Mouse (Mus musculus): ENCODE data around the gene Heg1.

The Heg1 gene

GRCm38 (mm10) chr16:33741795-33742194 is 57.6 kb downstream of the Heg1 start:
- DNase-seq (ENCODE audit: extremely low read depth, low read depth) = no peak

- DNase-seq (ENCODE audit: extremely low read depth, low read depth) = no peak
These were observed 58.1 kb downstream of the Heg1 start for GRCm38 (mm10) chr16:33742233-33742632.

GRCm38 (mm10) chr16:33744622-33745419 is 60.7 kb downstream of the Heg1 start:
- DNase-seq (ENCODE audit: extremely low read depth, low read depth) = no peak

DNA sequence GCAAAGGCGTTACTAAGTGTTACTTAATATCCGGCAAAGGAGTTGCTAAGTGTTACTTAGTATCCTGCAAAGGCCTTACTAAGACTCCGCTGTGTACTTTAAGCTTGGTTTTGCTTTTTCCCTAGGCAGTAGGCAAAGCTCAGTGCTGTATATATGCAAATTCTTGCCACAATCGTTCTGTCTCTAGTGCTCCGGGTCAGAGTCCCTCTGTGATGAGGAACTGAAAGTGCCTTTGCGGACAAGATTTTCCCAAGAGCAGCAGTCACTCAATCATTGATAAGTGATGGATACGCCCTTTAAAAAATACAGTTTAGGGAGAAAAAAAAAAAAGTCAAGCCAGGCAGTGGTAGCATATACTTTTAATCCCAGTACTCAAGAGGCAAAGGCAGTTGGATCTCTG is 61.3 kb downstream of the Heg1 start:
- no peak for DNase-seq (ENCODE audit: extremely low read depth, low read depth)

DNA sequence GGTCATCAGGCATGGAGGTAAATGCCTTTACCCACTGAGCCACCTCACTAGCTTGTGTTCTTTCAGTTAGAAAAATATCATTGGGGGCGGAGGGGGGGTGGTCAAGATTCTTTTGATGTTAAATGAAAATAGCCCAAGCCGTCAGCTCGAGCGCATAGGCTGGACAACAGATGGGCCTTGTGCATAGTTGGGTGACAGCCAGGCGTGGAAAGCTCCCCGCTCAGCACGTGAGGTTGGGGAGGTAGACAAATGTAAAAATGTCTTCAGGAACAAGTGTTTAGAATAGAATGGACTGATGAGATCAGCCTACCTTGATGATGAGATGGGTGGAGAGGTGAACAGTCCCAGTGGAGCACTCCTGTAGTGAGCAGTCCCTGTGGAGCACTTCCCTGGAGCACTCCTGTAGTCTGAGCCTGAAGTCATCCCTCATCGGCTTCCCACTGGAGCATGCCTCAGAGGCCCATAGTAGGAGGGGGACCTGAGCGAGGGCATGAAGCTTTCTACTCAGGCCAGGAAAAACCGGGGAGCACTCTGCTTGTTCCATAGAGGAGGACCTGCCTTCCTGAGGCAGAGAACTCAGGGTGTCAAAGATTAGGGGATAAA is 62.0 kb downstream of the Heg1 start:
- no peak for DNase-seq (ENCODE audit: extremely low read depth, low read depth)

- DNase-seq (ENCODE audit: extremely low read depth, low read depth) = no peak
These were observed 63.3 kb downstream of the Heg1 start for GRCm38 (mm10) chr16:33747346-33747954.

DNA sequence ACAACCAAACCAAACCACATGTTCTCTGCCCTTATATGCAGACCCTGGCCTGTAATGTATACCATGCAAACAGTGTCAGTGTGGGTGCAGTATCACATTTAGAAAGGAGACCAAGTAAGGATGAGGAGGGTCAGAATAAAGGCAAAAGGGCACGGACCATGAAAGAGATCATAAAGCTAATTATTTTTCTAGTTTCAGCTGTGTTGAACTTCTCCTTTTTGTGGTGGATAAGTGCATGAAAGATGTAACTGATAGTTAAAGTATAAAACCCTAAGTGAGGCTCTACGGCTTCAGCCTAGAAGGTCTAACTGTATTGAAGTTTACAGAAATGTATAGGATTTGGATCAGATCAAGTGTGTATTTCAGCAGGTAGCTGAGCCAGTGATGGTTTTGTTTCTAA is 63.8 kb downstream of the Heg1 start:
- no peak for DNase-seq (ENCODE audit: extremely low read depth, low read depth)

DNA sequence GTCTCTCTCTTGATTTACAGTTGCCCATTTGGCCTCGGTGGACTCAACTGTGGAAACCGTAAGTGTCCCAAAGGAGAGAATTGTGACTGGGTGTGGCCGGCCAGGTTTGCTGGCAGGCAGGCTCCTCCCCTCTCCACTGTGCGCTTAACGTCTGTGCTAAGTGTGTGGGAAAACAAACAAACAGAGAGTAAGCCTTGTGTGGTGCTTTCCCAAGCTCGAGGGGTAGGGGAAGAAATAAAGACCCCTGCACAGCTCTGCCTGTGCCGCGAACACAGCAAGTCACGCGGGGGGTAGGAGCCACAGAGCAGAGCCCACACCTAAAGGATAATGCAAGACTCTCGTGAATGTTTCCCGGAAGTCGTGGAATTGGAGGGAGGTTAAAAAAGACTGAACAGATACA is 67.0 kb downstream of the Heg1 start:
- DNase-seq (ENCODE audit: extremely low read depth, low read depth) = no peak

DNA sequence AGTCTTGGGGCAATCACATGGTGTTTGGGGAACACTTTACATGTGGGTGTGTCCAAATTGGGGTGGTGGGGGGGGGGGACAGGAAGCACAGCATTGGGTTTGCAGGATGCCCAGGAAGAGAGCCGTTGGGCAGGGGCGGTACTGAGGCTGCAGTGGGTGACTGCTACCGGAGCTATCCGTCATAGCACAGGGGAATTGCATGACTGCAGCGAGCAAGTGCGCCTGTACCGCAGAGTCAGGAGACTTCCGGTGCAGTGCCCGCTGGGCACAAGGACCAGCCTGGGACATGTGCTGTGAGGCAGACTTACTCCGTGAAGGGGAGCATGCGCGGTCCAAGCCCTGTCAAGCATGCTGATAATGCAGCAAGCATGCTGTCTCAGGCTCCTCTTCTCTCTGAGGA is 67.4 kb downstream of the Heg1 start:
- no peak for DNase-seq (ENCODE audit: extremely low read depth, low read depth)

GRCm38 (mm10) chr16:33752904-33753578 is 68.9 kb downstream of the Heg1 start:
- no peak for DNase-seq (ENCODE audit: extremely low read depth, low read depth)

DNA sequence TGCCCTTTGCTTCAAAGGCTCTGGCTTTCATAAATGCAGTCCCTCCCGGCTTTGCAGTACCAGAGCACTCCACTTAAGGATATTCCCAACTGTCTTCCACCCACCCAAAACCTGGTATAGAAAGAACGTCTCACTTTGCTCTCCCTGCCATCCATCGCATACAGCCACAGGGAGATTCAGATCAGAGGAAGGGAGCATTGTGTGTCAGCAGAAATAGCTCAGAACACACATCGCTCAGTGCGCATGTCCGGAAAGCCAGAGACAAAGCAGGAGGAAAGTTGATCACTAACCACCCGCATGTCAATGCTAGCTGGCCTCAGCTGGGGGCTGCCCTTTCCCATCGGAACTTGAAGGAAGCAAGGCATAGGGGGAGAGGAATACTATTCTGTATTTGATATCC is 71.1 kb downstream of the Heg1 start:
- DNase-seq (ENCODE audit: extremely low read depth, low read depth) = no peak

GRCm38 (mm10) chr16:33755961-33756360 is 71.8 kb downstream of the Heg1 start:
- DNase-seq (ENCODE audit: extremely low read depth, low read depth) = no peak

DNA sequence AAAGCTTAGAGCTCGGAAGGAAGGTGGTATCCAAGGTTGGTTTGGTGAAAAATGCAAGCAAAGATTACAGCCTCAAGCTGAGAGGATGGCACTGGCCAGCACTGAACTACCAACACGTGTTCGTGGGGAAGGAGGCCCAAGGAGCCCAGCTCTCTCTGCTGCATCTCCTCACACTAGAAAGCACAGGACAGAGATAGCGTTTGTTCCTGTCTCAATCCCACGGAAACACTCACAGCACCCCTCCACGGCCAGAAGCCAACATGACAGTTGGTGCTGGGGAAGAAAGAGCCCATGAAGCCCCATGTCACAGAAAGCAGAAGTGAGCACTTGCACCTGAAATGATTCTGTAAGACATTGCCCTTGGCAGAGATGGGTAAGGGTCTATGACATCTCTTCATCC is 72.2 kb downstream of the Heg1 start:
- no peak for DNase-seq (ENCODE audit: extremely low read depth, low read depth)

DNA sequence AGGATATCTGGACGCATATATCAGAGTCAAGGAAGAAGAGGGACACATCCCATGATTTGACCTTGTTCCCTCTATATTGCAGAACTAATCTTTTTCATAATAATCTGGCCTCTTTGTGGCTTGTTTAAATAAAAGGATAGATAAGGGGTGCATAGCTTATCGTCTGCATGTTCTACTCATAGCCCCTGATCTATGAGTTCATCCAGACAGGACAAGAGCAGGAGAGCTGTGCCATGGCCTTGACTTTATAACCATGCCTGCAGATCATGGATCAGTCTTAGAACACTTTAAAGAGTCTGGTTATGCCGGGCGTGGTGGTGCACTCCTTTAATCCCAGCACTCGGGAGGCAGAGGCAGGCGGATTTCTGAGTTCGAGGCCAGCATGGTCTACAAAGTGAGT is 75.0 kb downstream of the Heg1 start:
- DNase-seq (ENCODE audit: extremely low read depth, low read depth) = no peak

- no peak for DNase-seq (ENCODE audit: extremely low read depth, low read depth)
These were observed 76.4 kb downstream of the Heg1 start for GRCm38 (mm10) chr16:33760542-33760941.

- no peak for DNase-seq (ENCODE audit: extremely low read depth, low read depth)
These were observed 76.8 kb downstream of the Heg1 start for GRCm38 (mm10) chr16:33760996-33761395.

DNA sequence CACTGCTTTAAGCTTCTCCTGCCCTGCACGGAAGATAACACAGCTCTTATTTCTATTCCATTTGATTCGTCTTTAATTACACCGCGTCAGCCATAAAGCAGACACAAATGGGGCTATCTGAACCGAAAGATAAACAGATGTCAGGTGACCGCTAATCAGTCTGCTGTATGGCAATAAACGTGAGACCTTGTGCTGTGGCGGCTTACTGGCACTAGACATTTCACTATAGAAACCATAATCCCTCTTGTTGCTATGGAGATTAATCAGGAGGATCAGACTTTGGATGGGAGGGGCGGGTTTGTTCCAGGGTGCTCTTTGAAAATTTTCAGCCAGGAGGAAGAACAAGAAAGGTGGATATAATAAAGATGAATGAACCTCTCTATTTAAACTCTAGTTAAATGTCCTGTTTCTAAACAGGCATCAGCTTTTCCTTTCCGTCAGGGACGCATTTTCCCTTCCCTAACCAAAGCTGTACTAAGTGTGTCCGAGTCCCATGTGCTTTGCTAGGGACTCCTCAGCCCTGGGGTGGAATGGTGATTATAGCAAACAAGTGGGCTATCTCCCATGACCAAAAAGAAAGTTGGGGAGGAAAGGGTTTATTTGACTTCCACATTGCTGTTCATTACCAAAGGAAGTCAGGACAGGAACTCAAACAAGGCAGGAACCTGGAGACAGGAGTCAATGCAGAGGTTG is 80.5 kb downstream of the Heg1 start:
- DNase-seq (ENCODE audit: extremely low read depth, low read depth) = no peak

DNA sequence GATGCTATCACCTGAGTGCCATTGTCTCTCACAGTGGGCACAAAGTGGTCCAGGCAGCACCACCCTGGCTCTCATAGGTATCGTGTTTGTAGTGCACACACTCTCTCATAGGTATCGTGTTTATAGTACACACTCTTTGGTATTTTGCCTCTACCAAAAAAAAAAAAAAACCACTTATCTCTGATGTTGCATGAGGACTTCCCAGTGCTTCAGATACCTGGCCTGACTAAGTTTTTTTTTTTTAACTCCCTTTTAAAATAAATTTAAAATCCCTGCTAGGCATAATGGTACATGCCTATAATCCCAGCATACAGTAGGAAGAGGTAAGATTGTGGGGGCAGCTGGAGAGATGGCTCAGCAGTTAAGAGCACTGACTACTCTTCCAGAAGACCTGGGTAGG is 81.3 kb downstream of the Heg1 start:
- DNase-seq (ENCODE audit: extremely low read depth, low read depth) = no peak

DNA sequence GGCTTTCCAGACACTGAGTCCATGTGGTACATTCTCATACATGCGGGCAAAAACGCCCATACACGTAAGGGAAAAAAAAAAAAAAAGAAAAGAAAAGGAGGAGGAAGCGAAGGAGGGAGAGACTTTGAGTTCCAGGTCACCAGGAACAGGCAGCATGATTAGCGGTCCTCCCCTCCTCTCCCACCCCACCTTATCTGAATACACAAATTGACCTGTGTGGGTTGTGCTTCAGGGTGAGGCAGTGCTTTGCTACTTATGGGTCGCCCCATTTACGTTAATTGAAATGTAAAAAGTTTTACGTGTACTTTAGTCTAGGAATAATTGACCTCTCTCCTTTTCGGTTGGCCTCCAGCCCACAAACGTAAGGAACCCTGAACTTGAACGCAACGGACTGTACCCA is 82.1 kb downstream of the Heg1 start:
- no peak for DNase-seq (ENCODE audit: extremely low read depth, low read depth)

DNA sequence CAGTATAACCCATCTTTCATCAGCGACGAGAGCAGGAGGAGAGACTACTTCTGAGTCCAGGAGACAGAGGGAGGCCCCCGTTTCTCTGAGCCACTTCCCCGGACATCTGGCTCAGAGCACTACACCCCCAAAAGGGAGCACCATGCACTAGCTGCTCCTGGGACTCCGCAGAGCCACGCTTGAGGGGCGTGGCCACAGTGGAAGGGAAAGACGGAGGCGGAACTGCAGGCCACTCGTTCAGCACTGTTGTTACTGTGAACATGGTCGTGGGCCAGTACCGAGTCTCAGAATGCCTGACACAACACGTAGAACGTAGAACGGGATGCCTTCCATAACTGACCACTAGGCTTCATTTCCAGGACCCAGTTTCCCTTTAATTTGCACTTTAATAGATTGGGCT is 82.6 kb downstream of the Heg1 start:
- no peak for DNase-seq (ENCODE audit: extremely low read depth, low read depth)

DNA sequence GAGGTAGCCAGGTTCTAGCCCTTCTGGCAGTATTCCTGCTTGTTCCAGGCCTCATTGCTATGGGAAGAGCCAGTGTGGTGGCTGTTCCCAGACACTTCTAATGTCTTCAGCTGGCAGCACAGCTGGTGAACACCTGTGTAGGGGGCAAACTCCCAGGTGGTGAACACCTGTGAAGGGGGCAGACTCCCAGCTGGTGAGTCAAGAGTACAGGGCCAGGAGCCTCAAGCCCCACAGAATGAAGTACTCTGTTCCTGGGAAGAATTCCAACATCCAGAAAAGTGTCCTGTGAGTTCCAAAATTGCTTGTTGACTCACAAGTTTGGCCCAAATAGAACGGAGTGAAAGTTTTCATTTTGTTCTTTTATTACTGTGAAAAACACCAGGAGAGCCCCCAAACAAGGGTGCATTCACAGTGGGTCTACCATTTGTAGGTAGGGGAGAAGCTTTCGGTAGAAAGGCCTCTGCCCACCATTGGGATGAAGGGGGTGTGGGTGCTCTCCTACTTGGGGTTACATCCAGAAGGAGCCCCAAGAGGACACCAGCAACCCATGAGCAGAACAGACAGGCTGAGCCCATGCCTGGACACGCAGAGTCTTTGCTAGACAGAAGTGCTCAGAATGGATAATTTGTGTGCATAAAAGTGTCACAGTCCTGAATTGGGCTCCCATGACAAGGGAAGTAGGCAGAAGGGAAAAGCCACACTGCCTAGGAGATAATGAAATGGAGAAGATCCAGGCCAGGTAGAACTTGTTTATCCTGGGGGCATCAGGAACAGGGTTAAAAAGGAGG is 84.5 kb downstream of the Heg1 start:
- no peak for DNase-seq (ENCODE audit: extremely low read depth, low read depth)

Measured in MEL-GATA-1-ER (cell line).